Mouse (Mus musculus) heart, adult 8-10 months (tissue): ENCODE measurements at regions not wholly inside any gene's neighbourhood (a gene's known extent, or its start where the extent isn't known, plus 50 kb on each side); places are given as distances from the start of the nearest gene placed in this dataset.

Experiments
- DNase-seq: peaks from one replicate; pipeline ENCODE4 v3.0.0; 2022; ENCODE audit warnings: low spot score

DNA sequence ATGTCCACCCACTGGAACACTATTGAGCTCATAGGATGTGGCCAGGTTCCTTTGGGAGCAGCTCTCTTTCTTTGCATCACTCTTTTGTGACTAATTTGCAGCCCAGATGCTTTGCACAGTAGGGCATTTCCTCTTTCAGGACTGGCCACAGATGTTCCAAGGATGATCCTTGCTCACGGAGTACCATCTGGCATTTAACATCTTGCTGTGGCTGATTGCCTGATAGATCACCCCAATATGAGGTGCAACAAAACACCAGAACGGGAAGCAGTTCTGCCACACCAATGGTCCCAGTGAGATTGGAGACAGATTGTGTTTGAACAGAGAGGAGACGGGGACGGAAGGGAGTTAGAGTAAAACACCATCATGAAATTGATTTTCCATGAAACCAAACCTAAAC lies 423.0 kb downstream of the Rwdd3 start:
- no peak for DNase-seq

DNA sequence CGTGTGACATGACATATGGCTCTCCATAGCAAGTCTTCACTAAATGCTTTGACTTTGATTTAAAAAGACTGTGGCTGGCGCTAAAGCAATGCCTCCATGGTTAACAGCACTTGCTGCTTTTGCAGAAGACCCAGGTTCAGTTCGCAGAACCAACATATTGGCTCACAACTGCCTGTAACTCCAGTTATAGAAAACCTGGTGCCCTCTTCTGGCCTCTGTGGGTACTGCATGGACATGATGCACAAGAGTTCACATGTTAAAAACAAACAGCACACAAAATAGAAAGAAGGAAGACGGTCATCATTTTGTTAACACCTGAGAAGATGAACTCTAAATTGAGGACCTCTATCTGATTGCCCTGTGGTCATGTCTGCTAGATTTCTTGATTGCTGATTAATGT lies 423.8 kb downstream of the Rwdd3 start:
- DNase-seq: no peak

DNA sequence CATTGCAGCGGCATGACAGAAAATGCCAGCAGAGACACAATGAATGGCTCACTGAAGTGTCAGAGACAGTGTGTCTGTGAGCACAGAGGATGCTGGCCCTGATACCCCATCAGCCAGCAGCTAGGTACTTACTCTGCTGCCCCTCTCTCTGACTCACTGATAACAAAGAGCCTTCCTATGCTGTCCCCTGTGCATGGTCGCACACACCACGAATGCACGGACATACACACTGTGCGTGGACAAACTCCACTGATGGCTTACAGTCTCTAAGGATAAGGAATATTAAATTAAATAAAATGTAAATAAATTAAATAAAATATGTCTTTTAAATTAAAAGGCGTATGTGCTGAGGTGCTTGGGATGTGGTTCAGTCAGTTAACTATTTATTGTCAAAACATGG lies 438.2 kb downstream of the Rwdd3 start:
- DNase-seq: no peak

DNA sequence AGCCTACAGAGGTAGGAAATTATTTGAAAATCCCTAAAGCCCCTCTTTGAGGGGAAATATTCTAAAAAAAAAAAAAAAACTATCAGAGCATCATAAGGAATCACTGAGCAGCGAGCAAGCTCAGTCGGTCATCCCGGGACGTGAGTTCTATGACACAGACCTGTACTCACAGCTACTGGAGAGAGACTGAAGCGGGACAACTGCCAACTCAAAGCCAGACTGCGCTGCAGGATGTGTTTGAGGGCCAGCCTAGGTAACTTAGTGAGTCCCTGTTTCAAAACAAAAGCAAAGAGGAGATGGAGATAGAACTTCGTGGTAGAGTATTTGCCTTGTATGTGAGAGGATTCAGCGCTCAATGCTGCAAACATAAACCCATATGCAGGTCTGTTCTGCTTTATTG lies 439.1 kb downstream of the Rwdd3 start:
- DNase-seq: no peak

DNA sequence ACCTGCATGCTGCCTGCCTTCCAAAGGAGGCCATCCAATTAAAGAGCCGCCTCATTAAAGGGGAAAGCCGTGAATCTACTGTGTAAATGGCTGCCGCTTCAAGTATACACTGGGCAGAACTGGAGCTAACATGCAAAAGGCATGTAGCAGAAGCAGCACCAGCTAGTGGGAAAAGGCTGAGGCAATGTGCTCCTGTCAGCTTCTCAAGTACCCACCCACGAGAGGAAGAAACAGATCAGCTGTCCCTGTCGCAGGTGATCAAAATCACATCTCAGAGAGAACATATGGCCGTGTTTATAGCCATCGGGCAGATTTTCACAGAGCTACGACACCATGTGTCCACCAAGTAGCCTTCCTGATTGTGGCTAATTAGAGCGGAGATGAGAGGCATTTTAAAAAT lies 440.2 kb downstream of the Rwdd3 start:
- DNase-seq: no peak

DNA sequence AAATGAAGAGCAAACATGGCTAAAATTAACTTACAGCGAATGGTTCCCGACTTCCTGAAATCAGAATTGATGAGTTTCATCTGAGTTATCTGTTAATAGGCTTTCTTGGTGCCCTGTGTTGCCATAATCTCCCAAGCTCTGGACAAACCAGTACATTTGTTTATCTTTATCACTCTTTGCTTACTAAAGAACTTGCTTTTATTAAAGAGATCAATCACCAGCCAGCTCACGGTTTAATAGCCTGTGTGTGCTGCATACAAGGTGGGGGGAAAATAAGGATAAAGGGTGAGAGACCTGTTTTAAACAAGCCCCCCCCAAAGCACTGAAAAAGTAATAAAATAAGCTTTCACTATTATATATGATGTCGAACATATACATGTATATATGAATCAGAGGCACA lies 441.3 kb downstream of the Rwdd3 start:
- no peak for DNase-seq

DNA sequence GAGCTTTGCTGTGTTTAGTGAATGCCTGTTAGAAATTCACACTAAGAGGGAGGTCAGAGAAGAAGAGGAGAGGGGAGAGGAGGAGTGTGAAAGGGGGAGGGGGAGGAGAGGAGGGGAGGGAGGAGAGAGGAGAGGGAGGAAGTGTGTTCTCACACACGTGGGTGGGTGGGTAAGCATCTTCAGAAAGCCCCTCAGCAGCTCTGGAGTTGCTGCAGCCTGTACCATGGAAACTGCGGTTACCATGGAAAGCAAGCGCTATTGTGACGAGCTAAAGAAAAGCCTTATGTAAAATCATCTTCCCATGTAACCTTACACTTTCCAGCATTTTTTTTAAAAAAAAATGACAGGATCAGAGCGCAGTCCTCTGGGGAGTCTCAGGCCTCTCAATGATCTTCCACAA lies 441.8 kb downstream of the Rwdd3 start:
- no peak for DNase-seq

DNA sequence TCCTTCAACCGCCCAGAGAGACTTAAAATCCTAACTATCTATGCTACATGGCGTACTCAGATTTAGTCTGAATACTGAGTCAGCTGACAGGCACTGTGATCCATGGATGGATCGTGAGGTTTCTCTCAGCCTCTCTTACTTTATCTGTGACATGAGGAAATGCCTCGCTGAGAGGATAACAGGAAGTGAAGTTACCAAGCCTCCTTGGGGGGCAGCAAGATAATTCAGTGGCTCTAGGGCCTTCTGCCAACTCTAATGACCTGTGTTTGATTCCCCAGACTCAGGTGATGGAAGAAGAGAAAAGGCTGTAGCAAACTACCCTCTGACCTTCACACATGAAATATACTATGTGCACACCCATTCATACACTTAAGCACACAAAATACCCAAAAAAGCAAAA lies 486.3 kb downstream of the Rwdd3 start:
- DNase-seq: no peak

DNA sequence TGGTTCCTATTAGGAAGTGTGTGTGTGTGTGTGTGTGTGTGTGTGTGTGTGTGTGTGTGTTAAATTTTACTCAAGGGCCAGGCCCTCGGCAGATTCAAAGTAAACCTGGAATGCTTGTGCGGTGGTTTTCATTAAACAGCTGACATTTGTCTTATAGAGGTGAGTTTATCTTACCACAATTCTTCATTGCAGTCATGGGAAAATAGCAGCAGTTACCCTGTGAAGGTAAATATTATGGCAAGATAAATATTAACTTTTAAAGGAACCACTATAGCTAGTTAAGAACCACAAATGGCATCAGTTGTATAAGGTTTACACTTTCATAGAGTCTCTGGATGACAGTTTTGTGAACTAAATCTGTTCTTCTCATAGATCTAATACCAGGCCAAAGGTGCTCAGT lies 495.6 kb downstream of the Rwdd3 start:
- no peak for DNase-seq

DNA sequence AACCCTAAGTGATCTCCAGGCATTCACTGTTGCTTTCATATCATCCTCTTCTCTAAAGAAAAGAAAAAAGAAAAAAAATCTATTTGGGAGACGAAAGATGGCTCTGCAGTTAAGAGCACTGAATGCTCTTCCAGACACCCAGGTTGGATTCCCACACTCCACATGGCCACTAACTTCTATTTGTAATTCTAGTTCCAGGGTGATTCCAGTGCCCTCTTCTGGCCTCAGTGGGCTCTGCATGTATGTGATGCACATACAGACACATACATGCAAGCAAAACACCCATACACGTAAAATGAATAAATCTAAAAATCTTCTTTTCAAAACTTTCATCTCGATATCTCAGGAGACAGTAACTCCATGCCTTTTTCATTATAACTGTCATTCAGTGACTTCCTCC lies 502.8 kb downstream of the Rwdd3 start:
- no peak for DNase-seq

DNA sequence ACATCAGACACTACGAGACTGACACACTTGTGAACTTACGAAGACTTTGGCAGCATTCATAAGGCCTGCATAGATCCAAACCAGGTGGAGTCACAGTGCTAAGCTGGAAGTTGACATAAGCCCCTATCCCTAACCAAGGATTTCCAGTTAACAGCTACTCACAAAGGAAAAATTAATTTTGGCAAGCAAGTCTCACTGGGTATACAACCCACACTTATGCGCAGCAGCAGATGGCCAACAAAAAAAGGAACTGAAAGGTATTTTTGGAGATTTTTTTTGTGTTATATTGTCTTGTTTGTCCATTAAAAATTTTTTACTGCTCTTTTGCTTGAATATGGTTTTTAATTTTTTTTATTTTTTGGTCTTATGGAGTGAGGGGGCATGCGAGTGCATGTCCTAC lies 509.0 kb downstream of the Rwdd3 start:
- DNase-seq: no peak

DNA sequence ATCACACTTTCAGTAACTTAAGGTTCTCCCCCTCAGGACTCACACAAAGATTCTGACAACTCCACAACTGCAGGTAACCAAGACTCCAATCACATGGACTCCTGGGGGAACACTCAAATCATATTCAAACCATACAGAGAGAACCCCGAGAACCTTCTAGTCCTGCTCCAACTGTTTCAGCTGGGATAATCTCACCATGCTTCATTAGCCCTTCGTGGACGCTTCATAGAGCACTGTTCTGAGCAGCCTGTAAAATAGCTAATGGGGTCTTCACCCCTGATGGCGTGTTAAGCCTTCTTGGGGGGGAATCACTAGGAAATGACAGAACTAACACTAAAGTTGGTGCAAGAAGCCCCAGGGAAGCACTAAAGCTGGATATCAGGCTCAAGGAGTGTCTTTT lies 510.7 kb downstream of the Rwdd3 start:
- DNase-seq: no peak

DNA sequence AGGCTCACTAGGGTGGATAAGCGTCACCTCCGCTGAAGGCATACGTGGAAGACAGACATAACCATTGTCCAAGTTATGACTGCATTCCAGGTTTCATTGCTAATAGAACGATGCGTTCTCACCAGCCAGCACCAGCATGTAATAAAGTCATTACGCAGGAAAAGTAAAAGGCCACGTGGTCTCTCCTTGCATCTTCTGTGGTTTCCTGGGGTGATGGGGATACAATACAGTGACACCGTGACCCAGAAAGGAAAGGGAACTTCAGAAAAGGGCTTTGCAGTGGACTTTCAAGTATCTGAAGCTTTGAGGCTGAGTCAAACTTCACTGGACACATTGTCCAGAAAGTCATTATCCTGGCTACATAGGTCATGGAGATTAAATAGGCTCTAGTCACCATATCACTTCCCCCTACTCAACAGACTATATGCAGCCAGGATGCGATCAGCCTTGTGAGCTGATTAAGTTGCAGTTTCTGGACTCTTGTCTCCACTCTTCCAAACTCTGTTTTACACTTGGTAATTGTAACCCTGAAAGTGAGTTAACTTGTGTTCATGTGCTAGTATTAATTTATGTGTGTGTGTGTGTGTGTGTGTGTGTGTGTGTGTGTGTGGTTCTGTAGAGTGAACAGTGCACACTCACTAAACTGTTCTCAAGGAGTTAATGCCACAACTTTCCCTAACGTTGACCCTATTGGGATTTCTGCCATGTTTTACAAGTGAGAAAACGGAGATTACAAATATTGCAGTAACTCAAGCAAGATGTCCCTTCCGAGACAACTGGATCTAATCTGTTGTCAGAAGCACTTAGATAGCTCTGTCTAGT lies 522.2 kb downstream of the Rwdd3 start:
- DNase-seq: no peak

DNA sequence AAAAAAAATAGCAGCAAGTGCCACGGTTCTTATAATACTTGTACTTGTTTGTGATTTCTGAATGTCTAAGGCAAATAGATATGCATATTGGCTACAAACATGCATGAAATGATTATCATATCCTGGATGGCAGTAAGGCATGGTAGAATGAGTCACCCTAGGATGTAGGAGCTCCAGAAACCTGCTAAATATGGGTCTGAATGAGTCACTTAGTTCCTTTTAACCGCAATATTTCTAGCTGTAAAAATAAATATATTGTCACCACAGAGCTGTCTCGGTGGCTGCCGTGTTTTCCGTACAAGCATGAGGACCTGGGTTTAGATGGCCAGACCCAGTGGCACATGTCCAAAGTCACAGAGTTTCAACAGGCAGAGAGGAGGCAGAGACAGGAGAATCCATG lies 523.1 kb downstream of the Rwdd3 start:
- DNase-seq: no peak

DNA sequence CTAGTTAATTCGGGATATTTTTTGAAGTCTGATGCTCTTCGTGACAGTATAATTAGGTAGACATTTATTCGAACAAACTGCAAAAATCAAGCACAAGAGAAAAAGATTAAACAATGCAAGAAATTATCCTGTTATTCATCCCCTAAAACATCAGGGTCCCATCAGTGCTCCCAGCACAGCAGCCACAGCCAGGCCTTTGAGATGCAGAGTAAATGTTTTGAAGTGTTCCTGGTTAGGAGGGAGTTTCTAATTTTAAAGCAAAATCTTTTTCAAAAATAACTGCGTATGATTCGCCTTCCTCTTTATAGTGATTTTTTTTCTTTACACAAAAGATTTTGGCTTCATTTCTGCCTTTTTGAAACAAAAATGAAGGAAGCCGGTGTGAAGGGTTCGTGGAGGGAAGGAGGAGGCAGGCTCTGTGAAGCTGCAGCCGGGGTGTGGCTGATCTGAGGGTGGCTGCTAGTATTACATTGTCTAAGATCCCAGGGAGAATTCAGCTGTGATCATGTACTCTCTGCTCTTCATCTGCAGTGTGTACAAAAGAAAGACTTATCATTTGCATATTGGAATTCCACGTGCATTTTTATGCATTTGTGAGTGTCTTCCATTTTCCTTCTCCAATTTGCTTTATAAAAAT lies 534.7 kb downstream of the Rwdd3 start:
- DNase-seq: no peak

DNA sequence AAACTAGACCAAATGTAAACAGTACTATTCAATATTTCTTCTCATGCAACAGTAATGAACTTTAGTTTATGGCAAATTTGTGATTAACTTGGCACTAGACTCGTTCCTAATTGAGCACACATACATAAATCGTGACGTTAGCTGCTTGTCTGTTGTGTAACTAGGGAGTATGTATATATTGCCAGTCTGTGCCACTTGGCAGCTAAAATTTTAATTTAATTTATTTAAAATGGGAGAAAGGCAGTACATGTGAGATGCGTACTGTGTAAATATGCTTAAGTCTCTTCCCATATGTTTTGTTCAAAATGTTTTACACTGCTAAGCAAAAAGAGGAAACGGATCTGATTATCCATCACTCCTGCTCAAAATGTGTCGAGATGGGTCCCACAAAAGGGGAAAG lies 553.1 kb downstream of the Rwdd3 start:
- DNase-seq: no peak

DNA sequence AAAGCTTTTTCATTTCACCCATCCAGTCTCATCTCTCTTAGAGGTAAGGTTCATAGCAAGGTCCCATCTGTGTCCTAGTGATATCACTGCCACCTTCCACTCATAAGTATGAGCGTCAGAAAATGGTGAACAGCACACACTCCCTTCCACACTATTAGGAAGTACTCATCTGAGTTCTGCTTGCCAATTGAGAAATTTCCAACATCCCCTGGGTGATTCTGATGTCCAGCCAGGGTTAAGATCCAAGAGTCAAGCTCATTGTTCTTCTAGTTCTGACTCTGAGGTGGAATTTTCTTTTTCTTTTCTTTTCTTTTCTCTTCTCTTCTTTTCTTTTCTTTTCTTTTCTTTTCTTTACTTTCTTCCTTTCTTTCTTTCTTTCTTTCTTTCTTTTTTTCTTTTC lies 577.3 kb downstream of the Rwdd3 start:
- DNase-seq: no peak

DNA sequence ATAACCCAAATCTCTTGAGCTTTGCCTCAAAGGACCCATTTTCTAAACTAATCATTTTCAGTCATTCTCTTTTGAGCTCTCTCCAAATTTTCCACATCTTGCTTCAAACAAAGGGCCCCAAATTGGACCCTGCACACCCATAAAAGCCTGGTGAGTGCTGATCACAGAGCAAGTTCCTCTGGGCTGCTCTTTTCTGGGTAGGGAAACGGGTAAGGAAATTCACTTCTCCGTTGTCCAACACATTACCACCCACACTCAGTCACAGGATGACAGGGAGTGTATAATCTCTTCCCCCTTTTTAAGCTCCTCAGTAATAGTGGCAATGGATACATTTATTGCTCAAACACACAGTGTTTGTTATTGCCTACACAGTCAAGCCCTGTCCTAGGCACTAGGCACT lies 580.3 kb downstream of the Rwdd3 start:
- no peak for DNase-seq

DNA sequence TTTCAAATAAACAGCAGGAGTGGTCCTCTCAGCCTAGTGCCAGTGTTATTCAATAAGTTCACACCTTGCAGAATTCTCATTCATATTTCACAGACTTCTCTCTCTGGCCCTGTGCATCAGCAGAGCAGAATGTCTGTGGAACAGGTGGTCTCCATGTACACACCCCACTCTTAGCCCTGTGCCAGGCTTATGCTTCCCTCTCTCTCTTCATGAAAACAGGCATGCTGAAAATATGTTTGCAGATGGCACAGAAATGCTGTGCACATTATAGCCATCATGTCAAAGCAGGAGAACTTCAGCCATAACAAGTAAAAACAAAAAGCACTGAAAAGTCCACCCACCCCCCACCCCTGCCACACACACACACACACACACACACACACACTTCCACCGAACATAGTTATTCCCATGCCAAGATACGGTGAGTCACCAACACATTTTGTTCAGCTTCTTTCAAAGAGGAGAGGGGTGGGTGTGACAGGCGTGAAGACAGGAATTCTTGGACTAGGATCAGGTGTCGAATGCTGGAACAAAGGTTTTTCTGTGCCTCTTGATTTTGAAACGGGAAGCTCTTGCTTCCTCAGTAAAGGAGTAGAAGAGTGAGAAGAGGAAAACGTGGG lies 600.6 kb downstream of the Rwdd3 start:
- no peak for DNase-seq

DNA sequence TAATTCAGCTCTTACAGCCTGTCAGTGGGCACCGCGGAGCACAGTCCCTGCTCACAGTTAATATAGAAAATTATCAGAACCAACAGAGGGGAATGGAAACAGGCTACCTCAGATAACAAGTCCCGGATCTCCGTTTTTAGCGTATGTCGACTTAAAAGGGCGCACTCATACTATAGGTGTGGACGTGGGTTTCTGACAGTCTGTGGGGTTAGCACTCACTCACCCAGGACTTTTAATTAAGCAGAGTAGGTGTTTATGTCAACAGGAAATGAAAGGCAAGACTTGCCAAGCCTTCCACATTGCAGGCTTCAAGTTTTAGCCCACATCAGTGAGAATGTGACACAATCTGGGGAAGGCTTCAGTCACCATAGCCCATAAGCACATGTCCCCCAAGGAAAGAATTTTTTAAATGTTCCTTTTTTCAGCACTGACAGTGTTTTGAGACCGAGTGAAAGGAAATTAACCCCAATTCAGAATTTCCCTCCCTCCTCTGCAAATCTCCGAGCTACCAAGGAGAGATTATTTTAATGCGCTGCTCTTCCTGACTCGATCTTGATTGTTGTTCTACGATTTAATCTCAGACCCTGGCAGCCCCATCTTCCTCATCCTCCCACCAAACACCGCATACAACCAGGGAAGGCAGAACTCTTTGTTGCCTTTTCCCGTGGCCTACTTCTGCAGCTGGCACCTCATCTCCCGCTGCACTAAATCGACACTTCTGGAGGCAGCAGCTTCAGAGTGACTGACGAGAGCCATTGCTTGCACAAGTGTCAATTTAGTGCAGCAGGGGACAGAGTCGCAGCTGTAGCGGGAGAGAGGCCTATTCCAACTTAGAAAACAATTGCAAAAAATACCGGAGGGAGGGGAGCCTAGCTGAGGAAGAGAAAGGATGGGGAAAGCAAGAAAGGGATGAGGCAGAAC lies 629.7 kb downstream of the Rwdd3 start:
- DNase-seq: no peak

DNA sequence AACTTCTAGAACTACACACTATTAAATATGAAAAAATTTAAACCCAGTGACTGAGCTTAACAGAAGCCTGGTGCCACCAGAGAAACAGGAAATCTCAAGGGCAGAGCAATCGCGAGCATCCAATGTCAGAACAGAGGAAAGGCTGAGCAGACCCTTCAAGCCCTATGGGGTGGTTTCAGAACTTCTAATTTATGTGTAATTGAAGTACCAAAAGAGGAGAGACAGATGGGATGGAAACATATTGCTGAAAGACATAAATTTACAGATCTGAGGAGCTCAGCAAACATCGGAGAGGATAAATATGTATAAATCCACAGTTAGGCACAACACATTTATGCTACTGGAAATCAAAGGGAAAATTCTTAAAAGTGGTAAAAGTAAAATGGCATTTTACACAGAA lies 637.6 kb downstream of the Rwdd3 start:
- DNase-seq: no peak
